Mouse (Mus musculus) cerebellum, adult 2 months (tissue): Measurements from ENCODE around the gene Atp2b2.

ENCODE experiments used
- CTCF ChIP-seq: fragments of 200-500 bp; IDR thresholded peaks from 2 replicates; pipeline ENCODE4 v1.5.1; 2011; ENCODE audit warnings: low read depth, mild to moderate bottlenecking, control low read depth, low read length, moderate library complexity, borderline replicate concordance; ENCODE audit not compliant: insufficient read depth
- POLR2A ChIP-seq: fragments of 200-500 bp; IDR thresholded peaks from 2 replicates; pipeline ENCODE4 v1.6.1; 2011; ENCODE audit warnings: low read length, control low read depth, borderline replicate concordance; ENCODE audit not compliant: insufficient read depth

DNA sequence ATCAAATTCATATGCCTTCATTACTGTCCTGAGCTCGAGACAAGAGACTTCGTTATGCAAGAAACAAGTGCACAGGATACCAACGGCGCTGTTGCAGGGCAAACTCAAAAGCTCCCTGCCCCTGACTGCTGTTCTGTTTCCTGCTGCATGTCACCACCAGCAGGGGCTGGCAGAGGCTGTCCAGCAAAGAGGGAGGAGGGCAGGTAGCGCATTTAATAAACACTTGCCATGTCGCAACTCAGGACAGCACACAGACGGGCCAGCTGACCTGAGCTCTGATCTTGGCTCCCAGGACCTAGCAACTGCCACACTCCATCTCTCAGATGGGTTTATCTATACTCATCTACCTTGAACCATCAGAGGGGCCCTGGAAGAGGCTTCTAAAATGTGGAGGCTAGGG lies 176.7 kb downstream of the Atp2b2 start:
- TF ChIP-seq POLR2A (no peak), CTCF (no peak)
